Mouse (Mus musculus): ENCODE results near the gene Pik3r6. TPM values are rescaled to one million over a fixed set of nuclear protein-coding genes. Genes with fewer than 3 reads are reported as not detected.

Gene Pik3r6
- total and polyA plus RNA-seq, 3 experiments = 0.42 to 1.5 TPM; not detected in 1

DNA sequence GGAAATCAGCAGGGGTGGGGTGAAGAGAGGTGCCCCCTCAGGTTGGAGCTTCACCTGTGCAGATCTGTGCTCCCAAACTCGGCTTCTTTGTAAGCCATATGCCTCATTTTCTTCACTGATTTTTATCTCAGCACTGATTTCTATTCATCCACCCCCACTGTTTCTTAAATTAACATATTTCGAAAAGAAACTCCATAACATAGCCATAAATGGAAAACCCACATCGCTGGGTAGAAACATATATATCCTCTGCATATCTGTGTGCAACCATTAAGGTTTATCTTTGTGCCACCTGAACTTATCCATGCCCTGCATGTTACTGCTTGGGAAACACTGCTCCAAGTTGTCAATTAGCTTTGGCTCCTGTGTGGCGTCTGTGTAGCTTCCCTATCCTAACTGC is 23.6 kb downstream of the Pik3r6 start:
- no peak for TF ChIP-seq NRF1 (IDR thresholded peaks at IDR 0.05; ENCODE audit: insufficient read depth, low read depth, low read length, poor library complexity, severe bottlenecking)
- TF ChIP-seq HCFC1 (IDR thresholded peaks at IDR 0.05; ENCODE audit: low read depth, low read length) = no peak
- no peak for TF ChIP-seq MXI1 (IDR thresholded peaks at IDR 0.05; ENCODE audit: low read depth, low read length)
- TF ChIP-seq SIN3A (IDR thresholded peaks at IDR 0.05; ENCODE audit: low read length) = no peak
- TF ChIP-seq MYC (IDR thresholded peaks at IDR 0.05; ENCODE audit: low read depth, low read length) = no peak
- TF ChIP-seq USF2 (IDR thresholded peaks at IDR 0.05; ENCODE audit: borderline replicate concordance in 1 of 2, insufficient read depth in 1 of 2, low read depth in 1 of 2, low read length in 2 of 2) = no peak
- no peak for TF ChIP-seq MAZ (IDR thresholded peaks at IDR 0.05; ENCODE audit: low read depth, low read length)
- no peak for TF ChIP-seq CHD1 (IDR thresholded peaks at IDR 0.05; ENCODE audit: low read depth, low read length)
- no peak overlapping the region for H3K9ac ChIP-seq (ENCODE audit: control insufficient read depth, low read depth, low read length, poor library complexity, severe bottlenecking)
- peaks cover 0 to 8% of the 10 kb centered on the region in 2 experiments; a peak in 3 of 4 replicates for H3K4me1 ChIP-seq (ENCODE audit: control insufficient read depth in 1 of 2, insufficient read depth in 2 of 2, low read length in 2 of 2)

DNA sequence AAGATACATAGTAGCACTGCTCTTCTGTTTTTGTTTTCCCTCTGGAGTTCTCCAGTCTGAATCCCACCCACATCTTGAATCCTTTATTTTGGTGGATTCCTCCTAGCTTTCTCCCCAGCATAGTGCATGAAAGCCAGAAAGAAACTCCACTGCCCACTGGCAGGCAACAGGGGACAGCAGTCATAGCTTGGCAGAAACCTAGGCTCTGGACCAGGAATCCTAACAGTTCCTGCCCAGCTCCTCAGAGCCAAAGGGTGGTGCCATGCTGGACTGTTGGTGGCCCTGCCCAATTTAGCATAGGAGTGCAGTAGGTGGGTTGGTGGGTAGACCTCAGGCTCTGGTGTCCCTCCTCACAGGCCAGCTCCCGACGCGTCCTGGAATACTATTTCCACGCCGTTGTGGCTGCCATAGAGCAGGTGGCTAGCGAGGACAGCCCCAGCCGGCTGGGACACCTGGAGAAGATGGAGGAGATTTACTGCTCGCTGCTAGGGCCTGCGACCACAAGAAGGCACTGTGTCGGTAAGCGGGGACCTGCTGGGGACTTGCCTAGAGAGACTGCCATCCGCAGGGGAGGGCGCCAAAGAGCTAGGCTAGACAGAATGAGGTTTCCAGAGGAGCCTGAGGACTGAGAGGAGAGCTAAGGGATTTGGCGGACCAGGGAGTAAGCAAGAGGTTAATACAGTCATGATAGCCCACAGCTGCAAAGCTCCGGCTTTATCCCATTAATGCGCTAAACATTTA is 28.4 kb downstream of the Pik3r6 start:
- Histone ChIP-seq H3K4me1 (ENCODE audit: control insufficient read depth in 1 of 2, insufficient read depth in 2 of 2, low read length in 2 of 2) (peaks cover 0 to 4% of the 10 kb centered on the region in 2 experiments; a peak in 2 of 4 replicates), H3K36me3 (ENCODE audit: control insufficient read depth in 1 of 2, insufficient read depth in 2 of 2, low read length in 2 of 2) (no peaks in the 10 kb centered on the region)
- peak; percentile 23 for DNase-seq (ENCODE audit: low read depth, low spot score)

More for the DNA sequence above, 23.6 kb downstream of the Pik3r6 start:
- Histone ChIP-seq H3K27me3 (ENCODE audit: control insufficient read depth in 1 of 2, insufficient read depth in 2 of 2, low read length in 2 of 2) (no peaks in the 10 kb centered on the region; a peak in 1 of 4 replicates), H3K4me3 (ENCODE audit: control insufficient read depth in 1 of 2, insufficient read depth in 1 of 2, low read depth in 2 of 2, low read length in 2 of 2) (no peak overlapping the region), H3K79me2 (ENCODE audit: control insufficient read depth, insufficient read depth, low read length, poor library complexity) (no peaks in the 10 kb centered on the region), H3K36me3 (ENCODE audit: control insufficient read depth in 1 of 2, insufficient read depth in 2 of 2, low read length in 2 of 2) (peaks cover 0 to 7% of the 10 kb centered on the region in 2 experiments; a peak in 2 of 4 replicates), H3K9me3 (replicated peaks; ENCODE audit: insufficient read depth, low read length) (no peaks in the 10 kb centered on the region), H3K27ac (ENCODE audit: control insufficient read depth, low read depth, low read length) (no peak overlapping the region)
- DNase-seq (ENCODE audit: low read depth, low spot score) = no peak

DNA sequence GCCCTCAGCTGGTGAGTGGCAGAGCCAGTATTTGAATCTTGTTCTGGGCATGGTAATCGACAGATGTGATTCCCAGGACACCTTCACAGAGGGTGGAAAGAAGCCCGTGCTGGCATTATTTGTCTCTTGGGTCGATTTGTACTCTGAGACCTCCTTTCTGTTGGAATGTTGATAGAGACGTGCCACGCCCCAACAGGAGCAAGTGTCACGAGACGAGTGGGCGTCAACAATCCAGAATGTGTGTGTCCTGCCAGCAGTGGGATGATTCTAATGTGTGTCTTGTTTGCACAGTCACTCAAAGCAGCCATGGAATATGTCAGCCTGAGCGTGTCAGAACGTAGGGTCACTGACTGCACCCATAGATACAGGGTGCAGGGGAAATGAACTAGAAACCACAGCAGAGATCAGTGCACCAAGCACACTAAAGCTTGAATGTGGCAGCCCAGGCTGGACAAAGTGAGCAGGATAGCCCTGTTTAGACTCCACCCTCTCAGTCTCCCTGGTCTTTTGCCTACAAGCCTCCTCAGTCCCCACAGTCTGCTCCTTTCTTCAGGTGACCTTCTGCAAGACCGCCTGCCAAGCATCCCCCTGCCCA is 29.2 kb downstream of the Pik3r6 start:
- Histone ChIP-seq H3K9ac (ENCODE audit: control insufficient read depth, low read depth, low read length, poor library complexity, severe bottlenecking) (no peak overlapping the region), H3K4me1 (ENCODE audit: control insufficient read depth in 1 of 2, insufficient read depth in 2 of 2, low read length in 2 of 2) (peaks cover 0 to 4% of the 10 kb centered on the region in 2 experiments; a peak in 2 of 4 replicates), H3K4me3 (ENCODE audit: control insufficient read depth in 1 of 2, insufficient read depth in 1 of 2, low read depth in 2 of 2, low read length in 2 of 2) (no peak overlapping the region), H3K27ac (ENCODE audit: control insufficient read depth, low read depth, low read length) (no peak overlapping the region), H3K79me2 (ENCODE audit: control insufficient read depth, insufficient read depth, low read length, poor library complexity) (no peaks in the 10 kb centered on the region), H3K9me3 (replicated peaks; ENCODE audit: insufficient read depth, low read length) (no peaks in the 10 kb centered on the region), H3K36me3 (ENCODE audit: control insufficient read depth in 1 of 2, insufficient read depth in 2 of 2, low read length in 2 of 2) (no peaks in the 10 kb centered on the region), H3K27me3 (ENCODE audit: control insufficient read depth in 1 of 2, insufficient read depth in 2 of 2, low read length in 2 of 2) (no peaks in the 10 kb centered on the region)
- DNase-seq (ENCODE audit: low read depth, low spot score) = no peak
- TF ChIP-seq ZMIZ1 (IDR thresholded peaks at IDR 0.05; ENCODE audit: low read depth, low read length) (no peak), USF2 (IDR thresholded peaks at IDR 0.05; ENCODE audit: borderline replicate concordance in 1 of 2, insufficient read depth in 1 of 2, low read depth in 1 of 2, low read length in 2 of 2) (no peak)

More for the DNA sequence above, 28.4 kb downstream of the Pik3r6 start:
- Histone ChIP-seq H3K27me3 (ENCODE audit: control insufficient read depth in 1 of 2, insufficient read depth in 2 of 2, low read length in 2 of 2) (no peaks in the 10 kb centered on the region), H3K4me3 (ENCODE audit: control insufficient read depth in 1 of 2, insufficient read depth in 1 of 2, low read depth in 2 of 2, low read length in 2 of 2) (no peak overlapping the region), H3K9me3 (replicated peaks; ENCODE audit: insufficient read depth, low read length) (no peaks in the 10 kb centered on the region), H3K27ac (ENCODE audit: control insufficient read depth, low read depth, low read length) (no peak overlapping the region), H3K9ac (ENCODE audit: control insufficient read depth, low read depth, low read length, poor library complexity, severe bottlenecking) (no peak overlapping the region), H3K79me2 (ENCODE audit: control insufficient read depth, insufficient read depth, low read length, poor library complexity) (no peaks in the 10 kb centered on the region)
- TF ChIP-seq ZC3H11A (IDR thresholded peaks at IDR 0.05; ENCODE audit: low read depth, low read length) = no peak
- peak in 2 of 3 experiments; percentile 42 to 46; a peak in 4 of 6 replicates for TF ChIP-seq CTCF (IDR thresholded peaks at IDR 0.05 in 2 of 3, conservative IDR thresholded peaks at IDR 0.05 in 1 of 3; ENCODE audit: control insufficient read depth in 1 of 3, insufficient read depth in 1 of 3, low read depth in 2 of 3, low read length in 3 of 3, poor library complexity in 1 of 3, severe bottlenecking in 1 of 3)
- no peak for TF ChIP-seq MEF2A (IDR thresholded peaks at IDR 0.05; ENCODE audit: extremely low read depth, insufficient replicate concordance, low read depth, low read length, poor library complexity, severe bottlenecking)
